Mouse (Mus musculus): ENCODE measurements at regions not wholly inside any gene's neighbourhood (a gene's known extent, or its start where the extent isn't known, plus 50 kb on each side); places are given as distances from the start of the nearest gene placed in this dataset.

DNA sequence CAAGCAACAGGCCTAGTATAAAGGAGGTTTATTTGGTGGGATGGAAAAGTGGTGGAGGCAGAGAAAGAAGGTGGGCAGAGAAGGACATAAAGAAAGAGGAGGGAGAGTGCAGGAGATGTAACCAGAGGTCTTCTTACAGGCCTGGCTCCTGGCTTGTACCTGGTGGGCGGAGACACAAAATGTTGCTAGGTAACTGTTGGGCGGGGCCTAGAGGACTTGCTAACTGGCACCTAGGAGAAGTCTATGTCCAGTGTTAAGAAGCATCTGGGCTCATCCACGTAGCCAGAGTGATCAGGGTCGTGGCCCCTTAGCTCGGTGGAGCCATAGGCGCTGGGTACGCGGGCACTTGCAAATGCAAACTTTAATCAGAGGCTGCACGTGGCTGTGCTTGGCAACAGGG lies 52.0 kb upstream of the Lrp8 start:
- H3K4me1 ChIP-seq (ENCODE audit: control insufficient read depth, insufficient read depth, low read length): no peaks in the 10 kb centered on the region
- H3K4me3 ChIP-seq (replicated peaks; ENCODE audit: extremely low read depth, low read depth, low read length): no peak overlapping the region
- 85% methylated on average over 9 of the region's 9 CpGs for WGBS
- DNase-seq: no peak
- TF ChIP-seq POLR2A (IDR thresholded peaks at IDR 0.05; ENCODE audit: borderline replicate concordance, extremely low read depth, low read depth, low read length) (no peak), CTCF (IDR thresholded peaks at IDR 0.05; ENCODE audit: insufficient read depth, low read length) (no peak)

All from lung, adult 2 months (tissue).